ENCODE assay signal across 11 mouse cellular contexts in the genomic region with DNA sequence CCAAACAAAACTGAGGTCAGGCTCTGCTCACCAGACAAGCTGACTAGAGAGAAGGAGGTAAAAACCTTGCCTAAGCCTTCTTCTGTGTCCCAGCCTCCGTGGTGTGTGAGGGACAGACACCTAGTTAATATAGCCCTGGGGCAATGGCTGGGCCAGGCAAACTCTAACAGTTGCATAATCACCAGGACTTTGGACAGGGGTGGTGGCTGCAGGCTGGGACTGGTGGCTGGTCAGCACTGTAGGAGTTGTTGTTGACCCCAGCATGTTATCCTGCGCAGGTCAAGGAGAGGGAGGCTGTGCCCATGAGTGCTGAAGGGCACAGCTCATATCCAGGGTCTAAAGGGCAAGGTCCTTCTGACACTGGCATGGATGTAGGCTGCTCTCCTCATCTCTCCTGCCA. TPM values are rescaled to one million over a fixed set of nuclear protein-coding genes. Genes with fewer than 3 reads are reported as not detected.
A peak's percentile ranks its signal among the peaks of the same experiment; 100 is the strongest.
DNase-seq lines count a peak whose midpoint lies in the region; ATAC-seq and TF ChIP-seq lines count a peak whose summit lies in the region.
"Had no signal": no experiment of that assay in that cellular context is flagged by ENCODE, and none has a peak within 500 bp of the region (broad histone marks: within the 10 kb centered on the region; RNA-seq: fewer than 3 reads in every experiment).

Gene Sardh (minus strand): TSS at position 127 of the 400 bp plus-strand sequence.

- WGBS in heart, embryonic 10.5 days, result 57% methylated on average over 2 of the region's 2 CpGs
- 78% methylated on average over 2 of the region's 2 CpGs for WGBS in intestine, embryonic 14.5 days
- 71% methylated on average over 2 of the region's 2 CpGs for WGBS in limb, embryonic 14.5 days
- 87% methylated on average over 2 of the region's 2 CpGs for WGBS in forebrain, postnatal 0 days

- no peak for TF ChIP-seq POLR2A in limb, embryonic 14.5 days (IDR thresholded peaks at IDR 0.05; ENCODE audit: borderline replicate concordance, extremely low read depth, insufficient read depth, insufficient read length)

- no peaks in the 10 kb centered on the region for H3K36me3 ChIP-seq in heart, embryonic 10.5 days
- no peaks in the 10 kb centered on the region for H3K36me3 ChIP-seq in intestine, embryonic 14.5 days (ENCODE audit: control insufficient read depth, insufficient read depth, low read length)
- H3K36me3 ChIP-seq in limb, embryonic 14.5 days (ENCODE audit: control insufficient read depth, insufficient read depth, low read length), result no peaks in the 10 kb centered on the region
- no peaks in the 10 kb centered on the region for H3K36me3 ChIP-seq in forebrain, postnatal 0 days (ENCODE audit: insufficient read depth)
- H3K36me3 ChIP-seq: forebrain, embryonic 15.5 days; midbrain, embryonic 12.5 days had no signal

- DNase-seq in heart, embryonic 10.5 days (ENCODE audit: low spot score), result no peak
- no peak for DNase-seq in heart, adult 18-20 months
- no peak for DNase-seq in intestine, embryonic 14.5 days (ENCODE audit: low spot score)
- no peak for DNase-seq in limb, embryonic 14.5 days (ENCODE audit: low spot score)
- no peak for DNase-seq in layer of hippocampus, postnatal 36 days
- DNase-seq in forebrain, postnatal 0 days, result no peak

- H3K4me2 ChIP-seq in intestine, embryonic 14.5 days (ENCODE audit: low read length), result peak within 1 kb of the TSS; percentile 46
- H3K4me2 ChIP-seq in limb, embryonic 14.5 days (replicated peaks; ENCODE audit: low read depth, low read length, severe bottlenecking), result peak within 1 kb of the TSS; percentile 40
- no peak within 1 kb of the TSS for H3K4me2 ChIP-seq in forebrain, postnatal 0 days (ENCODE audit: low read depth)
- H3K4me2 ChIP-seq: forebrain, embryonic 15.5 days; midbrain, embryonic 12.5 days had no signal

- H3K4me3 ChIP-seq in heart, embryonic 10.5 days, result peak within 1 kb of the TSS; percentile 34
- H3K4me3 ChIP-seq in brown adipose tissue, adult 24 weeks (ENCODE audit: insufficient read depth, low read depth, low read length), result peak within 1 kb of the TSS; percentile 24
- no peak within 1 kb of the TSS for H3K4me3 ChIP-seq in intestine, embryonic 14.5 days (ENCODE audit: low read depth, low read length)
- 0 out of 2 replicates have a peak within 1 kb of the TSS, but pooled peaks have one; percentile 14 for H3K4me3 ChIP-seq in limb, embryonic 14.5 days (replicated peaks; ENCODE audit: low read length)
- H3K4me3 ChIP-seq in forebrain, postnatal 0 days (ENCODE audit: low read depth, low read length), result no peak within 1 kb of the TSS
- H3K4me3 ChIP-seq: forebrain, embryonic 15.5 days; midbrain, embryonic 12.5 days had no signal

- TF ChIP-seq CTCF in forebrain, postnatal 0 days (IDR thresholded peaks at IDR 0.05; ENCODE audit: low read depth), result no peak

- H3K27me3 ChIP-seq in heart, embryonic 10.5 days (ENCODE audit: insufficient read depth, poor library complexity, severe bottlenecking), result peaks cover 8% of the 10 kb centered on the region; the same call in 1 of the 2 replicates
- no peaks in the 10 kb centered on the region for H3K27me3 ChIP-seq in intestine, embryonic 14.5 days (replicated peaks; ENCODE audit: control insufficient read depth, insufficient read depth, low read length)
- H3K27me3 ChIP-seq in limb, embryonic 14.5 days (ENCODE audit: control insufficient read depth, insufficient read depth, low read length), result no peaks in the 10 kb centered on the region
- no peaks in the 10 kb centered on the region for H3K27me3 ChIP-seq in forebrain, postnatal 0 days (ENCODE audit: insufficient read depth, low read length)
- H3K27me3 ChIP-seq: forebrain, embryonic 15.5 days; midbrain, embryonic 12.5 days had no signal

- no peaks in the 10 kb centered on the region for H3K9me3 ChIP-seq in heart, embryonic 10.5 days
- H3K9me3 ChIP-seq in intestine, embryonic 14.5 days (ENCODE audit: control insufficient read depth, low read length), result no peaks in the 10 kb centered on the region
- H3K9me3 ChIP-seq in limb, embryonic 14.5 days (ENCODE audit: control insufficient read depth, low read length), result no peaks in the 10 kb centered on the region
- no peaks in the 10 kb centered on the region for H3K9me3 ChIP-seq in forebrain, postnatal 0 days (ENCODE audit: low read length)
- H3K9me3 ChIP-seq: forebrain, embryonic 15.5 days; midbrain, embryonic 12.5 days had no signal

- no peak for ATAC-seq in intestine, embryonic 14.5 days (replicated peaks; ENCODE audit: low FRiP score, low TSS enrichment, low read depth)
- ATAC-seq in limb, embryonic 14.5 days (ENCODE audit: low FRiP score, low read depth), result no peak
- no peak for ATAC-seq in inflammation-experienced regulatory T-cells, adult 6 months
- no peak for ATAC-seq in forebrain, postnatal 0 days
- ATAC-seq: forebrain, embryonic 15.5 days had no signal

- H3K27ac ChIP-seq in heart, embryonic 10.5 days, result peak within 1 kb of the TSS; percentile 53
- peak within 1 kb of the TSS; percentile 35; the same call in 1 of the 2 replicates for H3K27ac ChIP-seq in brown adipose tissue, adult 24 weeks (replicated peaks; ENCODE audit: low read depth, low read length)
- peak within 1 kb of the TSS; percentile 47; the same call in 1 of the 2 replicates for H3K27ac ChIP-seq in intestine, embryonic 14.5 days (ENCODE audit: low read depth)
- H3K27ac ChIP-seq in limb, embryonic 14.5 days (replicated peaks; ENCODE audit: low read depth, low read length), result peak within 1 kb of the TSS; percentile 40
- no peak within 1 kb of the TSS for H3K27ac ChIP-seq in forebrain, postnatal 0 days (ENCODE audit: low read depth, low read length)
- H3K27ac ChIP-seq: forebrain, embryonic 15.5 days; midbrain, embryonic 12.5 days had no signal

- H3K4me1 ChIP-seq in heart, embryonic 10.5 days, result peaks cover 23% of the 10 kb centered on the region
- peaks cover 5% of the 10 kb centered on the region; the same call in 1 of the 2 replicates for H3K4me1 ChIP-seq in brown adipose tissue, adult 24 weeks (ENCODE audit: control insufficient read depth, insufficient read depth, insufficient read length, low read length)
- peaks cover 10% of the 10 kb centered on the region; the same call in 1 of the 2 replicates for H3K4me1 ChIP-seq in intestine, embryonic 14.5 days (replicated peaks; ENCODE audit: control insufficient read depth, insufficient read depth, low read length)
- H3K4me1 ChIP-seq in limb, embryonic 14.5 days (ENCODE audit: control insufficient read depth, insufficient read depth, low read length), result peaks cover 17% of the 10 kb centered on the region
- H3K4me1 ChIP-seq in forebrain, postnatal 0 days (ENCODE audit: insufficient read depth), result no peaks in the 10 kb centered on the region
- H3K4me1 ChIP-seq: midbrain, embryonic 12.5 days had no signal

- H3K9ac ChIP-seq in intestine, embryonic 14.5 days (ENCODE audit: low read length), result no peak within 1 kb of the TSS
- peak within 1 kb of the TSS; percentile 22; the same call in 1 of the 2 replicates for H3K9ac ChIP-seq in limb, embryonic 14.5 days (ENCODE audit: low read depth, low read length, severe bottlenecking)
- no peak within 1 kb of the TSS for H3K9ac ChIP-seq in forebrain, postnatal 0 days
- H3K9ac ChIP-seq: forebrain, embryonic 15.5 days; midbrain, embryonic 12.5 days had no signal

RNA-seq across cellular contexts. Expression of gene Sardh, which starts in this region (rescaled TPM):
- 11.8 and 13.4 TPM in 2 replicates for polyA plus RNA-seq in heart, embryonic 10.5 days (2016; fragmentation: Nextera tagmentation; extraction: Ambion mirVana)
- 1 to 10 TPM; 7.1 TPM for total RNA-seq in heart, adult 18-20 months (2021)
- 12.8 and 17.7 TPM in 2 replicates for polyA plus RNA-seq in brown adipose tissue, adult 24 weeks (2012; ENCODE audit: insufficient read depth, insufficient read length, missing spikeins)
- polyA plus RNA-seq in intestine, embryonic 14.5 days (2014; fragmentation: Nextera tagmentation; extraction: Ambion mirVana), result 10.8 and 13.1 TPM in 2 replicates
- 9.9 and 10.9 TPM in 2 replicates for polyA plus RNA-seq in limb, embryonic 14.5 days (2012; rRNA removed)
- polyA plus RNA-seq in limb, embryonic 14.5 days (2014; fragmentation: Nextera tagmentation; extraction: Ambion mirVana), result 8.7 and 11.0 TPM in 2 replicates
- polyA plus RNA-seq in inflammation-experienced regulatory T-cells, adult 6 months (2017; shearing (Covaris generic)), result 1 to 10 TPM in 2 of 3 experiments, not detected in 1; 6.3 to 7.3 TPM
- total RNA-seq in layer of hippocampus, postnatal 36 days (2021), result 1 to 10 TPM; 7.2 to 8.7 TPM
- 7.2 and 7.5 TPM in 2 replicates for total RNA-seq in forebrain, postnatal 0 days (2014; rRNA removed)
- 5.7 and 6.2 TPM in 2 replicates for polyA plus RNA-seq in forebrain, postnatal 0 days (2015; fragmentation: Nextera tagmentation; extraction: Ambion mirVana)
- total RNA-seq: CH12.LX had no signal

Comparison
In these comparisons a context has a peak if more than half of its experiments do, and no peak if none do; other contexts are left out.
1. H3K4me3 ChIP-seq: peak in heart, embryonic 10.5 days (single experiment), brown adipose tissue, adult 24 weeks (single experiment) and limb, embryonic 14.5 days (single experiment); none in intestine, embryonic 14.5 days (single experiment) and forebrain, postnatal 0 days (single experiment).